Mouse (Mus musculus) heart, embryonic 14.5 days (tissue): ENCODE measurements around the gene Acrbp. TPM values are rescaled to one million over a fixed set of nuclear protein-coding genes. Genes with fewer than 3 reads are reported as not detected.

Experiments used
- ATAC-seq: fragments of 200-750 bp; cut with Nextera tagmentation; 2 replicates; pipeline ENCODE4 v1.8.0; 2017; ENCODE audit warnings: low read depth, moderate TSS enrichment; ENCODE audit not compliant: insufficient number of reproducible peaks, insufficient read depth, low FRiP score
- H3K27ac ChIP-seq, 2 experiments: fragments of 200-500 bp in 1 of 2; fragments of 300-500 bp in 1 of 2; sonication (generic) in 1 of 2; replicated peaks in 1 of 2; 2 replicates each; pipeline ENCODE4 v1.5.1; 2012 to 2014; ENCODE audit warnings: low read depth in 2 of 2, low read length in 2 of 2, control low read depth in 1 of 2, mild to moderate bottlenecking in 1 of 2, mixed read lengths in 1 of 2; ENCODE audit not compliant: control insufficient read depth in 1 of 2, insufficient read depth in 1 of 2
- H3K27me3 ChIP-seq: fragments of 300-500 bp; sonication (generic); 2 replicates; pipeline ENCODE4 v1.6.1; 2014; ENCODE audit warnings: mild to moderate bottlenecking, low read length, control low read depth; ENCODE audit not compliant: control insufficient read depth, insufficient read depth
- H3K36me3 ChIP-seq: fragments of 300-500 bp; sonication (generic); 2 replicates; pipeline ENCODE4 v1.6.1; 2014; ENCODE audit warnings: mild to moderate bottlenecking, control low read depth, low read length, mixed read lengths; ENCODE audit not compliant: control insufficient read depth, insufficient read depth
- H3K4me1 ChIP-seq, 2 experiments: fragments of 200-500 bp in 1 of 2; fragments of 300-500 bp in 1 of 2; sonication (generic) in 1 of 2; 2 replicates each; pipeline ENCODE4 v1.6.1; 2012 to 2014; ENCODE audit warnings: low read length in 2 of 2, control low read depth in 1 of 2, mixed read lengths in 1 of 2; ENCODE audit not compliant: control insufficient read depth in 2 of 2, insufficient read depth in 2 of 2
- H3K4me2 ChIP-seq: fragments of 300-500 bp; sonication (generic); 2 replicates; pipeline ENCODE4 v1.6.1; 2014; ENCODE audit warnings: mild to moderate bottlenecking, low read length
- H3K4me3 ChIP-seq, 2 experiments: fragments of 200-500 bp in 1 of 2; fragments of 300-500 bp in 1 of 2; sonication (generic) in 1 of 2; 2 replicates each; pipeline ENCODE4 v1.5.1; 2012 to 2014; ENCODE audit warnings: low read length in 2 of 2, mild to moderate bottlenecking in 2 of 2, control low read depth in 1 of 2, low read depth in 1 of 2, moderate library complexity in 1 of 2; ENCODE audit not compliant: control insufficient read depth in 1 of 2, insufficient read depth in 1 of 2
- H3K9ac ChIP-seq: fragments of 300-500 bp; sonication (generic); 2 replicates; pipeline ENCODE4 v1.6.1; 2014; ENCODE audit warnings: mild to moderate bottlenecking, low read length
- H3K9me3 ChIP-seq: fragments of 300-500 bp; sonication (generic); 2 replicates; pipeline ENCODE4 v1.6.1; 2016; ENCODE audit warnings: low read length, control low read depth; ENCODE audit not compliant: control insufficient read depth
- WGBS: fragments of 180-500 bp; shearing (Covaris S2); extraction: QIAGEN DNeasy Blood & Tissue Kit; methylation state at CpG from one replicate; pipeline ENCODE4 v1.1.7; 2014; 5-methylcytosine and 5-hydroxymethylcytosine counted together
- polyA plus RNA-seq: library from polyadenylated mRNA; unstranded; fragments of >200 nt; fragmentation: Nextera tagmentation; extraction: Ambion mirVana; gene quantifications from 2 replicates; pipeline ENCODE4 v1.2.1, GENCODE M21; 2014

Gene Acrbp
- 5.4 and 6.5 TPM in 2 replicates for polyA plus RNA-seq

DNA sequence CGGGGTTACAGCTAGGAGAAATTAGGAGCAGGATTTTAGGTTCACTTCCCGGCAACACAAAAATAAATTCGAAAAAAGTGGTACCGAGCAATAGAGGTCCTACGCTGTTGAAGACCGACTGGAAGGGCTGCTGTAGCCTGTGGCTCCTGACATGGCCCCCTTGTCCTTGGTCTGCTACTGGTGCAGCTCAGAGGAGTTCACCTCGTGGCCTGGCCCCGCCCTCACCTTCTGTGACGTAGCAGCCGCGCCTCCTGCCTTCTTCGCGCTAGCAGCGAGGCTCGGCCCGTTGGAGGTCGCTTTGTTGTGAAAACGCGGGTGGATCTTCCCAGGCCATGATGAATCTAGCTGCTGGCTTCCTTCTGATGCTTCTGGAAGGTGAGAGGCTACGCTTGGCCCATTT is at the start of gene Acrbp:
Acrbp (plus strand) TSS at position 12 of the 400 bp plus-strand sequence.
- 47% methylated on average over 20 of the region's 20 CpGs for WGBS
- Histone ChIP-seq H3K9me3 (no peaks in the 10 kb centered on the region), H3K4me1 (no peaks in the 10 kb centered on the region), H3K27ac (no peak within 1 kb of the TSS), H3K4me3 (no peak within 1 kb of the TSS), H3K9ac (no peak within 1 kb of the TSS), H3K36me3 (peaks cover 92% of the 10 kb centered on the region), H3K4me2 (no peak within 1 kb of the TSS), H3K27me3 (no peaks in the 10 kb centered on the region)
- no peak for ATAC-seq

DNA sequence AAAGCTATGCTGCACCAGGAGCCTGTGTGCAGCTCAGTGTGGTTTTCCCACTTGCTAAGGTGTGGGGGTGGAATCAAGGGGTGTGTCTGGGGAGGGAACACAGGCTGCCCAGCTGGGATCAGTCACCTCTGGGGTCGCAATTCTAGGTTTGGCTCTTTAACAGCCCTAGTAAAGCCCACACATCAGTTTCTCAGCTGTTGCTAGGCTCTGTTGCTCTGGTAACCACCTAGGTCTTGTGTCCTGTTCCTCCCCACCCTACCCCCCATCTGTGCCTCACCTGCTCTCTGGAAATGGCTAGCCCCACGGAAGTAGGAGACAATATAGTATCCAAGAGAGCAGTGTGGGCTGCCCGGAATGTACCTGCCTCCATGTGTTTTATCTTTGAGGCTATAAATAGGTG is 45.8 kb upstream of the Acrbp start:
- no peak overlapping the region for H3K27ac ChIP-seq
- no peak overlapping the region for H3K4me3 ChIP-seq
- peaks cover 10 to 14% of the 10 kb centered on the region in 2 experiments for H3K4me1 ChIP-seq
- ATAC-seq = no peak
- 22% methylated on average over 3 of the region's 3 CpGs for WGBS
- H3K9me3 ChIP-seq = no peaks in the 10 kb centered on the region
- no peaks in the 10 kb centered on the region for H3K36me3 ChIP-seq
- H3K27me3 ChIP-seq = peaks cover 40% of the 10 kb centered on the region
- H3K4me2 ChIP-seq = peak overlapping the region; percentile 41
- no peak overlapping the region for H3K9ac ChIP-seq

DNA sequence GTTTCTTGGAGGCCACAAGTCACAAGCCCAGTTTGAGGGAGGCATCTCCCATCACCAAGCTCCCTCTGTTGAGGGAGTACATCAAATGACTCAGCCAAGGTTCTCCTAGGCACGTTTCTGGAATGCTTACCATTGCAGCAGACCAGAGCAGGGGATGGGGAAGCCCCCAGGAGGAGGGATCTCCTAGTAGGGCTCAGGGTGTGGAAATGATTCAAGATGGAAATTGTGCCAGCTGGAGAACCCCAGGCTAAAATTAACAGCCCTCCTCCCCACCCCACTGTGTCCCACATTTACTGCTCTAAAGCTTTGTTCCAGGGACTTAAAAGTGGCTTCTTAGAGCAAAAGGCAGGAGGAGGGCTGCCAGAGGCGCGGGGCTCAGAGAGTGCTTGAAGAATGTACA is 44.4 kb upstream of the Acrbp start:
- peaks cover 27% of the 10 kb centered on the region for H3K27me3 ChIP-seq
- no peak overlapping the region for H3K4me3 ChIP-seq
- ATAC-seq = no peak
- no peaks in the 10 kb centered on the region for H3K36me3 ChIP-seq
- 29% methylated on average over 3 of the region's 3 CpGs for WGBS
- H3K4me2 ChIP-seq = no peak overlapping the region
- no peaks in the 10 kb centered on the region for H3K9me3 ChIP-seq
- no peak overlapping the region for H3K9ac ChIP-seq
- H3K4me1 ChIP-seq = peaks cover 11 to 18% of the 10 kb centered on the region in 2 experiments
- H3K27ac ChIP-seq = no peak overlapping the region

DNA sequence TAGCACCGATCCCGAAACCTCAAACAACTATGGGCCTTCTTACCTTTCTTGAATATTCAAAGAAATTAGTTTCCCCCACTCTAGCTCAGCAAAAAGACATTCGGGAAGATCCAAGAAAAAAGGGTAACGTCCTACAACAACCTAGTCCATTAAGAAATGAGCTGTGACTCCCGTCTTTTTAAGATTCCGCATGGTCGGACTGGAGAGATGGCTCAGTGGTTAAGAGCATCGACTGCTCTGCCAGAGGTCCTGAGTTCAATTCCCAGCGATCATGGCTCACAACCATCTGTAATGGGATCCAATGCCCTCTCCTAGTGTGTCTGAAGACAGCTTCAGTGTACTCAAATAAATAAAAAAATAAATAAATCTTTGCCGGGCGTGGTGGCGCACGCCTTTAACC is 41.4 kb upstream of the Acrbp start:
- Histone ChIP-seq H3K9me3 (no peaks in the 10 kb centered on the region), H3K4me3 (peak overlapping the region; percentile 44 to 82), H3K27me3 (no peaks in the 10 kb centered on the region), H3K36me3 (peaks cover 25% of the 10 kb centered on the region), H3K27ac (peak overlapping the region in 1 of 2 experiments; percentile 98; a peak in 1 of 4 replicates), H3K4me1 (peaks cover 12 to 32% of the 10 kb centered on the region in 2 experiments), H3K4me2 (peak overlapping the region; percentile 83), H3K9ac (peak overlapping the region; percentile 78)
- no peak for ATAC-seq
- 36% methylated on average over 13 of the region's 13 CpGs for WGBS

DNA sequence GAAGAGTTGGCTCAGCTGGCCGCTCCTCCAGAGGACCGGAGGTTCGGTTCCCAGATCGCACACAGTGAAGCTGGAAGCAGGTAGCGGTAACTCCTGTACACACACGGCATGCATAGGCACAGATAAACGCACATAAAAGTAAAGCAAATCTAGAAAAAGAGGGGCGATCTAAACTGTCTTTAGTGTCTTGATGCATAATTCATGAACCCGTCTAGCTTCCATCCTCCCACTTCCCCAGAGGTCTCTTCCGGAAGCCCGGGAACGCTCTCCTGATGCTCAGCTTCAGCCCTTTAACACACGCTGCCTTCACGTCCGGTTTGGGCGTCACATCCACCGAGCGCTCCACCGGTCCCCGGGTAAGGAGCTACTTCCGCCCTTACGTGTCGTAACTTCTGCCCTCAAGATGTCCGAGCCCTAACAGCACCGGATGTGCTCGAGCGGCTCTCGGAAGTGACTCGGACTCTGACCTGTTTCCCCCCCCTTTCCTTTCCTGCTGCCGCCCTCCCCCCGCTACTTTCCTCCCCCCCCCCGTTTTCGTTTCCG is 40.8 kb upstream of the Acrbp start:
- H3K9ac ChIP-seq = peak overlapping the region; percentile 95
- under 1% methylated on average over 32 of the region's 34 CpGs for WGBS
- peak; percentile 96 for ATAC-seq
- H3K9me3 ChIP-seq = no peaks in the 10 kb centered on the region
- peaks cover 8 to 29% of the 10 kb centered on the region in 2 experiments for H3K4me1 ChIP-seq
- peak overlapping the region; percentile 44 to 82 for H3K4me3 ChIP-seq
- H3K36me3 ChIP-seq = peaks cover 31% of the 10 kb centered on the region
- H3K4me2 ChIP-seq = peak overlapping the region; percentile 83
- H3K27ac ChIP-seq = peak overlapping the region; percentile 34 to 98
- no peaks in the 10 kb centered on the region for H3K27me3 ChIP-seq

DNA sequence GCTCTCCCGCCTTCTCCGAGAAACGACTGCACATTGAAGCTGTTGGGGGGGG is 40.5 kb upstream of the Acrbp start, which contains the start of gene Zfp384:
Zfp384 (plus strand) TSS at position 17 of the 52 bp plus-strand sequence.
- WGBS = 0% methylated on average over 3 of the region's 3 CpGs

DNA sequence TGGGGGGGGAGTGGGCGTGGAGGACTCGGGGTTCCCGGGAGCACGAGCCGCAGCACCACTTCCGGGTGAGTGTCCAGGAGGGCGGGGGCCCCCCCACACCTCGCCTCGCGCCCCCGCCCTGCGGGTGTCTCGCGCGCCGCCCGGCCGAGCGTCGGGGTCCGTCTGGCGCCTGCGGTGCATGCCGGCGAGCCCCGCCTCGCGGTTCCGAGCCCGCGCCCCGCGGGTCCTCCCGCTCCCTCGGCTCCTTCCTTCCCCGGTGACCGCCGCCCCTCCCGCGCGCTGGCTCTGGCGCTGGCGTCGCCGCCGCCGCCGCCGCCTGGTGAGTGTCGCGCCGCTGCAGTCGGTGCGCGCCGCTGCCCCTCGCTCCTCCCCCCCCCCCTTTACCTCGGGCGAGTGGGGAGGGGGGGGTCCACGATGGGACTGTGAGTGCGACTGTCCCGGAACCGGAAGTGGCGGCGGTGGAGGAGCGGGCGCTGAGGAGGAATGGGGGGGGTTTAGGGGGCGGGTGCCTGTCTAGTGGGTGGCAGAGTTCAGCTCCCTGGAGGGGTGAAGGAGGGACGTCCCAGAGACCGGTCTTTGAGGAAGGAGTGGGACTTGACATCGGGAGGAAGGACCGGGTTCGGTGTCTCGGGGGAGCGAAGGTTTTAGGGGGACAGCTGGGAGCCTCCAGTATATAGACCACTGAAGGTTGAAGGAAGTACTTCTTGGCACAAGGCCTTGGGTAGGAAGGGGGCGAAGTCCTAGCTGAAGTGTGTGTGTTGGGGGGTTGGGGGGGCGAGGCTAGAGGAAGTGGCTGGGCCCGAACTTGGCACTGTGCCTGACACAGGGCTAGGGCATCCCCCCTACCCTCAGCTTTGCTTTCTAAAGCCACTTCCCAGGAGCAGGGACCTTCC is 40.1 kb upstream of the Acrbp start:
- ATAC-seq = peak; percentile 85
- Histone ChIP-seq H3K9ac (peak overlapping the region; percentile 95), H3K9me3 (no peaks in the 10 kb centered on the region), H3K27me3 (no peaks in the 10 kb centered on the region), H3K4me3 (peak overlapping the region; percentile 70 to 82), H3K36me3 (peaks cover 38% of the 10 kb centered on the region), H3K27ac (peak overlapping the region; percentile 83 to 98), H3K4me2 (peak overlapping the region; percentile 83), H3K4me1 (peaks cover 2 to 23% of the 10 kb centered on the region in 2 experiments; a peak in 3 of 4 replicates)
- under 1% methylated on average over 39 of the region's 78 CpGs for WGBS

More for the DNA sequence above, 40.5 kb upstream of the Acrbp start, which contains the start of gene Zfp384:
- Histone ChIP-seq H3K36me3 (peaks cover 34% of the 10 kb centered on the region), H3K27me3 (no peaks in the 10 kb centered on the region), H3K9ac (peak within 1 kb of the TSS; percentile 95), H3K9me3 (no peaks in the 10 kb centered on the region), H3K4me3 (peak within 1 kb of the TSS; percentile 70 to 82), H3K4me2 (peak within 1 kb of the TSS; percentile 83), H3K4me1 (peaks cover 6 to 26% of the 10 kb centered on the region in 2 experiments; a peak in 3 of 4 replicates), H3K27ac (peak within 1 kb of the TSS; percentile 83 to 98)
- no peak for ATAC-seq
